Mouse (Mus musculus) mouse trophoblast stem cell (cell line): Measurements from ENCODE around the gene Alg1.

Source experiments
- in situ Hi-C, 2 experiments: fragments of 300-500 bp; cut with MseI, MboI; formaldehyde crosslinking; loops; 2 replicates in 1 of 2; 3 replicates in 1 of 2; pipeline ENCODE4 v1.15.1; 2025

Gene Alg1

DNA sequence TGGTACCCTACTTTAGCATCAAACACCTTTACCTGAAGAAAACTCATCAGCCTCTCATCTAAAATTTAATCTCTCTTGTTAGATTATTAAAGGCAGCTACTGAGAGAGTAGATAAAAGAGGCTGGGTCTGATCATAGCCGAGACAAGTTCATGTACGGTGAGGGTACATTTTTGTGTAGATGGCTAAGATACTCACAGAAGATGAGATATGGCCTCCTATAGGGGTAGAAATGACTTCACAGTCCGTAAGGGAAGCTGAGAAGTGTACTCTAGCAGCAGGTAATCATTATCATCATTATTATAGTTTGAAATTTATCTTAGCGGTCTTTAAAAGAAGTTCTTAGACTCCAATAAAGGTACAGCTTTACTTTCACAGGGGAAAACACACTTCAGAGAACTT lies 439 bp upstream of the Alg1 start:
- in situ Hi-C loops = no loop called here

DNA sequence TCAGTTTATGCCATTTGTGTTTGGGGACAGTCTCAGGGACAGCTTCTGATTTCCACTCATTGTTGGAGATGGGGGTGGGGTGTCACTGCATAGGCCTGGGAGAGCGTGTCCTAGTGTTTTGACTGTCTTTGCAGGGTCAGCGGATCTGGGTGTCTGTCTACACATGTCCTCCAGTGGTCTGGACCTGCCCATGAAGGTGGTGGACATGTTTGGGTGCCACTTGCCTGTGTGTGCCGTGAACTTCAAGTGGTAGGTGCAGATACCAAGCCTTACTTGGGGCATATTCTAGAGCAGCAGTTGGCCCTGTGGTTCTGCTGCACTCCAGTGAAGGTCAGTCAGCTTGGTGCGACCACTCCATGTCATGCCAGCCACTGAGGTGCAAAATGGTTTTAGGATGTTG lies 8.9 kb downstream of the Alg1 start:
- in situ Hi-C loops = loop anchor here in 1 of 2 experiments (5.0 kb wide), 1 partner anchor 40 kb away; the partner anchor contains the start of gene Nagpa

DNA sequence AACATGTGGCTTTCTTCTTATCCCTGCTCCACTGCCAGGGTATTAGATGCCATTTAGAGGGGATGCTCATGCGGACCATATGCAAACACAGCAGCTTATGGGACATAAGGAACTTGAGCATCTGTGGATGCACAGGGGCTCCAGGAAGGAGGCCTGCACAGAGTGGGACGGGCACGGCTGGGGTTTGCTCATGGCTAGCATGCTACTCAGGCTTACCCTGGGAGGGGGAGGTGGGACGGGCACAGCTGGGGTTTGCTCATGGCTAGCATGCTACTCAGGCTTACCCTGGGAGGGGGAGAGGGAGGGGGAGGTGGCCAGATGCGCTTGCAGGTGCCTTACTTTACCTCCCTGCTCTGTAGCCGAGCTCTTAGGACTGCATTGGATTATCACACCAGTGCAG lies 9.5 kb downstream of the Alg1 start:
- in situ Hi-C loops = loop anchor here in 1 of 2 experiments (5.0 kb wide), 1 partner anchor 41 kb away; the partner anchor contains the start of gene Nagpa

DNA sequence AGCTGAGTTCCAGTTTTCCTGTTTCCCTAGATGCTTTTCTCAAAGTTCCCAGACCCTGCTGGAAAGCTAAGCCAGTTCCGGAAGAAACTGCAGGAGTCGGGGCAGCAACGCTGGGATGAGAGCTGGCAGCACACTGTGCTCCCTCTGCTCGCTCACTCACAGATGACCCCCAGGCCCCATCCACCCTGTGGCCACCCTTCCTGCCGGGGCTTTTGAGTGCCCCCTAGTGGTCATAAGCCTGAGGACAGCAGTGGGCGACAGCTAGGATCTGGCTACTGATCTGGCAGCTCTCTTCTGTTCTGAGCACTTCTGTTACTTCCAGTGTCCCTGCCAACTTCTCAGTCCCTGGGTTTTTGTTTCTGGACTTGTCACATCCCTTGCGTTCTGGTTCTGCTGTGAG lies 11.0 kb downstream of the Alg1 start:
- in situ Hi-C loops = loop anchor here in 1 of 2 experiments (5.0 kb wide), 1 partner anchor 42 kb away; the partner anchor contains the start of gene Nagpa

GRCm38 (mm10) chr16:5250891-5251290 lies 17.5 kb downstream of the Alg1 start:
- in situ Hi-C loops = no loop called here

DNA sequence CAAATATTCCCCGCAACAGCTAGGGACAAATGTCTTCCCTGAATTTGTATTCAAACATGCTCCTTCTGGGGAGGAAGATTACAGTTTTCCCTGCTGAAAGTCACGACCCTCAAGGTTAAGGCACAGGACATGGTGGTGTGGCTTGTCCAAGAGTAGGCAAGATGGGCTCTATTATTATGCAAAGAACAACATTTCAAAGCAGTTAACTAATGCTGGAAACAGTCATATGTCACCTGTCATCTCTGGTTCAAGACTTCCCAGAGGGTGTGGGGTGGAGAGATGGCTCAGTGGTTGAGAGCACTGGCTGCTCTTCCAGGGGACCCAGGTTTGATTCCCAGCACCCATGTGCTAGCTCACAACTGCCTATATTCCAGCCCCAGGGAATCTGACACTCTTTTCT lies 18.8 kb downstream of the Alg1 start:
- in situ Hi-C loops = no loop called here

GRCm38 (mm10) chr16:5254346-5255025 lies 21.1 kb downstream of the Alg1 start:
- in situ Hi-C loops = no loop called here

DNA sequence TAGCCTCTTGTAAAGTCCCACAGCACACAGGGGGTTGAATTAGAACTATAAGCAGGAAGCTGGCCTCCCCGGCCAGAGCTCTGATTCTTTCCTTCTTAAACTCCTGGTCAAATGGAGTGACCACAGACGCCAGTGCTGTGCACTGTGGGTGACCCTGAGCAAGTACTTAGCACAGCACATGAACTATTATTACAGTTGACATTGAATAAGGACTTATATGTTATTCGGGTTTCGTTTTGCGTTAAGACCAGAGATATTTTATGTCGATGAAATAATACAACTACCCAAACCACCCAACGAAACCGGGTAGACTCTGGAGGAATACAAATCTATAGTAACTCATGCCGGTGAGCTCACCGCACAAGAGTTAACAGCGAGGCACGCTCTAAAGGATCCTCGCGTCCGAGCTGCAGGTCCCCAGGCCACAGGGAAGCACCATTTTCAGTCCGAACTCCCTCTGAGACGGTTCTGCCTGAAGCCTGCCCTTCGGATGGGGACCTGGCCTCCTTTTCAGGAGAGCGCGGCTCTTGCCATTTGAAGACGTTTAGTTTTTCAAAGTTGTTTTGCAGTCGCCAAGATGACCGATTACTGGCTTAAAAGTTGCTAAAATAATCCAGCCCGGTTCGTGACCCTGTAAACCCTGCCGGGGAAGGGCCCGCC lies 21.8 kb downstream of the Alg1 start:
- in situ Hi-C loops = no loop called here

DNA sequence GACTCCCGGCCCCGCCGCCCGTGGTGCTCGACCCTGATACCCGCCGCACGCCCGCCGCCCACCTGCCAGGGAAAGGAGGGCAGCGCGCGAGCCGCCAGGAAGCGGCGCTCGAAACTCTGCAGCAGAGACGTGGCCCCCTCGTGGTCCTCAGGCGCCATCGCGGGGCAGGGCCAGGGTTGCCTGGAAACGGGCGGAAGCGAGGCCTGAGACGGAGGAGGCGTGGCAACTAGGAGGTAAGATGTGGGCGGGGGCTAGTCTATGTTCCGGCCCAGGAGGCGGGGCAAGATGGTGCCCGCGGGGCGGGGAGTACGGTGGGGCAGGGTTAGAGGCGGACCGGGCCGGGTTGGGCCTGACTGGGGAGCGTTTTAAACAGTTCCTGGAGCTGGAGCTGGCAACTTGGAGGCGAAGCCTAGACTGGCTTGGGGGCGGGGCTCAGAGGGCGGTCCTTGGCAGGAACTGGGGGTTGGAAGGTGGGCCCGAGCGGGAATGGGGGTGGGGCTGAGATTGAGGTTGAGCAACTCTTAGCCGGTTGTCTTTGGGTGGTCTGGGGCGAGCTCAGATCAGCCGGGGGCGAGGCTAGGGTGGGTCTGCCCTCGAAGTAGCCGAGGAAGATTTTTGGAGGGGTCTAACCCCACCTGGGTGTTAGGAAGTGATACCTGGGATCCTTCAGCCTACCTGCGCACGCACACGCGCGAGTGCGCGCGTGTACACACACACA lies 22.5 kb downstream of the Alg1 start, which contains the start of gene Eef2kmt:
Gene Eef2kmt, minus strand, starts transcription at position 205 of the 718 bp plus-strand sequence.
- in situ Hi-C loops = no loop called here

DNA sequence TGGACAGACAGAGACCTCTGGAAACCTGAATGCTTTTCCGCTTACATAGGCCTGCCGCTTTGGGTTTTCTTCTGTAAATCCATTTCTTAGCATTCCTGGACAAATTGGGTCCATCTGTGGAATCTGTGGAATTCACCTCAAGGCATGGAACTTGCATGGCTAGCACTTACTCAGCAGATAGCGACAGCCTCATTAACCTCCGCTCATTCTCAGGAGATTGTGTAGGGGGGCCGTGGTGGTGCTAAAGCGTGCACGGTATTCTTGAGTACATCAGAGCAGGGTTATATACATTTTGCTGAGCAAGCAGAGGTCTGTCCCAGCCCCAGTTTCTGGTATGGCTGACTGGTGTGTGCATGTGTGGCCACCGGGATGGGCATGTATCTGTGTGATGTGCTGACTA lies 29.7 kb downstream of the Alg1 start:
- in situ Hi-C loops = no loop called here

GRCm38 (mm10) chr16:5263926-5264325 lies 30.5 kb downstream of the Alg1 start:
- in situ Hi-C loops = no loop called here

- in situ Hi-C loops = no loop called here
These were observed 38.1 kb downstream of the Alg1 start for GRCm38 (mm10) chr16:5271411-5272035.

DNA sequence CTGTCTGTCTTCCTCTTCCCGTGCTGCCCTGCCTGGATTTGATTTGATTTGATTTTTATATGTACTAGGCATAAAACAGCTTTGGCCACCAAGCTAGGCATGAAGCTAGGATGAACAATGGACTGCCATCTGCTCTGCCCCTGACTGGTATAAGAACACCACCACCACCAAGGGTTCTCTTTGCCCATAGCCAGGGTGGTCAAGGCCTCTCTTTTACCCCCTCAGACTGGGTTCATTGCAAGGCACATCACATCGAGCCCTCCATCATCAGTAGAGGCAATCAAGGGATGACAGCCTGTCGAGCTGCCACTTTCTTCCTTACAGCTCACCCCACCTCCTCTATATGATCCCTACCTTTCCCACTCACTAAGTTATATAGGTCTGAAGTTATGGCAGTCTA lies 39.0 kb downstream of the Alg1 start:
- in situ Hi-C loops = no loop called here

DNA sequence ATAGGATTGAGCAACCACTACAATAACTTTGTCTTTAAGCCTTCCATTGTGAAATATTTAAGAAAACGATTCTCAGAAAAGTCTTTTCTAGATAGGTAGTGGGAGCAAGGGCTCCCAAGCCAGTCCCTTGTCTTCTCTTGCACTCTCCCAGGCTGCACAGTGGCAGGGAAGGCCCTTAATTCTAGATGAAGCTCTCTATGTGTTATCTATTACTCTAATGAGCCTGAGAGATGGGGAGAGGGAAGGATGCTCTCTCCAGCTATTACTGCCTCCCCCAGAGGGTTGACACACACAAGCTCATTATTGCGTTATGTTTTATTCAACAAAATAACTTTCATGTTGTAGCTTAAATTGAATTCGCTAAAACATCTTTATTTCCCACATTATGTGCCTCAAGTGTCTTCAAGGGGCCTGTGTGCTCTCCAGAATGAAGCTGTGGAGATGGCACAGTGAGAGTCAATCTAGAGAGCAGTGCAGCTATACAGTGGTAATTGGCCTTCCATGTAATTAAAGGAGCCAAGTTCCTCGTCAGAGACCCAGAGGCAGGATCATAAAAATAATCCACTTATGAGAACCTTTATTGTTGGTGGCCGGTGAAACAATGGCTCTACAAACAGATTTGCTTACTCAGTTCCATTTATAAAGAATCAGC lies 46.3 kb downstream of the Alg1 start:
- in situ Hi-C loops = no loop called here

- in situ Hi-C loops = no loop called here
These were observed 49.3 kb downstream of the Alg1 start for GRCm38 (mm10) chr16:5282686-5283085.

- in situ Hi-C loops = no loop called here
These were observed 52.0 kb downstream of the Alg1 start for GRCm38 (mm10) chr16:5285376-5285775.
